Mouse (Mus musculus): Measurements from ENCODE around the gene Rap2a.

The Rap2a gene

GRCm38 (mm10) chr14:120477982-120478568 lies at the start of gene Rap2a:
Rap2a (plus strand) TSS chr14:120478444.
- DNase-seq (ENCODE audit: low read depth in 1 of 2, low spot score in 2 of 2), result peak; percentile 78 to 92

- no peak for DNase-seq (ENCODE audit: low read depth in 1 of 2, low spot score in 2 of 2)
Observed at GRCm38 (mm10) chr14:120428497-120428896, 49.7 kb upstream of the Rap2a start.

- no peak for DNase-seq (ENCODE audit: low read depth in 1 of 2, low spot score in 2 of 2)
Observed at GRCm38 (mm10) chr14:120432773-120433172, 45.5 kb upstream of the Rap2a start.

- peak in 1 of 2 experiments; percentile 16 for DNase-seq (ENCODE audit: low read depth in 1 of 2, low spot score in 2 of 2)
Observed at GRCm38 (mm10) chr14:120433931-120434398, 44.3 kb upstream of the Rap2a start.

GRCm38 (mm10) chr14:120434831-120435230 lies 43.4 kb upstream of the Rap2a start:
- no peak for DNase-seq (ENCODE audit: low read depth in 1 of 2, low spot score in 2 of 2)

DNA sequence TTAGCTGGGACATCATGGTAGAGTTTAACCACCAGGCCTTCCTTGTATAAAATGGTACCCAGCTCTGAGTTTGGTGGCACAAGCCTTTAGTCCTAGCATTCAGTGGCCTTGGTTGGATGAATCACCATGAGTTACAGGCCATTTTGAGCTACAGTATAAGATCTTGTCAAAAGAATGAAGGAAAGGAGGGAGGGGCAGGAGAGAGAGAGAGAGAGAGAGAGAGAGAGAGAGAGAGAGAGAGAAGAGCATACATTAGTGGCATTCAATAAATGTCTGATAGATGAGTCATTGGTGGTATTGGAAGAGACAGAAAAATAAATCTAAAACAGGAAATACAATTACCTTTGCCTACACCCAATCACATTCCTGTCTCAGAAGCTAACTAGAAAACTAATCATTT lies 37.5 kb upstream of the Rap2a start:
- DNase-seq (ENCODE audit: low read depth in 1 of 2, low spot score in 2 of 2), result no peak

DNA sequence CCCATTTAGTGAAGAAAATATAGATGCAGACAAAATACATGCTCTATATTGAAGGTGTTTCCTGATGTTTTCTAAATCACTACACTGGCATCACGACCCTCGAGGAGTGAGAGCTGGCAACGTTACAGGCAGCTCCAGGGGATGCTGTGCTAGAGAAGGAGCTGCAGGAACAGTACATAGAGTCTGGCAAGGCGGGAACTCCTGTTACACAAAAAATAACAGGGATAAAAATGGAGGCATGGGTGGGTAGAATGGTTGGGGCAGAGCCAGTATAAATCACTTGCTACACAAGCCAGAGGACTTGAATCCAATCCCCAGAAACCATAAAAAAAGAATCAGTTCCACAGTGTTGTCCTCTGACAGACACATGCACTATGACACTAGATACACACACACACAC lies 37.0 kb upstream of the Rap2a start:
- DNase-seq (ENCODE audit: low read depth in 1 of 2, low spot score in 2 of 2), result no peak

- no peak for DNase-seq (ENCODE audit: low read depth in 1 of 2, low spot score in 2 of 2)
Observed at GRCm38 (mm10) chr14:120441836-120442235, 36.4 kb upstream of the Rap2a start.

GRCm38 (mm10) chr14:120454221-120454620 lies 24.0 kb upstream of the Rap2a start:
- no peak for DNase-seq (ENCODE audit: low read depth in 1 of 2, low spot score in 2 of 2)

GRCm38 (mm10) chr14:120463938-120464727 lies 14.1 kb upstream of the Rap2a start:
- DNase-seq (ENCODE audit: low read depth in 1 of 2, low spot score in 2 of 2), result no peak

GRCm38 (mm10) chr14:120466816-120467215 lies 11.4 kb upstream of the Rap2a start:
- DNase-seq (ENCODE audit: low read depth in 1 of 2, low spot score in 2 of 2), result no peak

- DNase-seq (ENCODE audit: low read depth in 1 of 2, low spot score in 2 of 2), result no peak
Observed at GRCm38 (mm10) chr14:120469126-120469790, 9.0 kb upstream of the Rap2a start.

GRCm38 (mm10) chr14:120476186-120476697 lies 2.0 kb upstream of the Rap2a start:
- DNase-seq (ENCODE audit: low read depth in 1 of 2, low spot score in 2 of 2), result no peak

GRCm38 (mm10) chr14:120477288-120477981 lies 809 bp upstream of the Rap2a start:
- peak; percentile 90 to 96 for DNase-seq (ENCODE audit: low read depth in 1 of 2, low spot score in 2 of 2)

- DNase-seq (ENCODE audit: low read depth in 1 of 2, low spot score in 2 of 2), result peak in 1 of 2 experiments; percentile 8
Observed at GRCm38 (mm10) chr14:120478641-120479341, 547 bp downstream of the Rap2a start.

GRCm38 (mm10) chr14:120480341-120480900 lies 2.2 kb downstream of the Rap2a start:
- peak in 1 of 2 experiments; percentile 3 for DNase-seq (ENCODE audit: low read depth in 1 of 2, low spot score in 2 of 2)

DNA sequence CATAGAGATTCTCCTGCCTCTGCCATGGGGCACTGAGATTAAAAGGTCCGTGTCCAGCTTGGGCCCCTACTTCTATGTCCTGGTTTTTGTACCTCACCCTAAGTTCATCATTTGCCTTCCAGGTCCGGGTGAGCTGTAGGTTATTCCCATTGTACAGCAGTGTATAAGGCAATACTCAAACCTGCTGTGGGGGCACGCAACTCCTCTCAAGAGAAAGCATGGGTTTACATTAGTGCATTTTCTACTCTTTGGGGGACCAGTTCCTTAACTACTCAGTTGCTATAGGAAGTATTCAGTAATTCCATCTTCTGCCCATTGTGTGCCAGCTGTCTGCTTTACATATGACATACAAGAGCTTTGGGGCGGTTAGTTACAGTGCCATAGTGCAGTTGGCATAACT lies 2.7 kb downstream of the Rap2a start:
- DNase-seq (ENCODE audit: low read depth in 1 of 2, low spot score in 2 of 2), result no peak

DNA sequence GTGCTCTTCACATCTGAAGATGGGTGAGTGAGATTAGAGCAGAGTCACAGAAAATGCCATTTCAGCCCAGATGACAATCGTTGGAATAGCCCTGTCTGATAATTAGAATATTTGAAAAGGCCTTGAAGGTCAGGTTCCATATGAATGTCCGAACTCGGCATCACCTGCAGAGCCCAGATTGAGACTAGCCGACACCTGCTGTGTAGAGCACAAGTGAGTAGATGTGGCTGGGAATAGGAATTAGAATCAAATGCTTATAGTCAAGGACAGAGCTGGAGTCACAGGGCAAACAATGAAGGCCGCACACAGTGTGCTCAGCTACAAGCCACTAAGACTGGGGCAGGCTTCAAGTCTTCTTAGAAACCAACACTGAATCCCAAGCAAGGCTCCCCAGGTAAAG lies 6.3 kb downstream of the Rap2a start:
- DNase-seq (ENCODE audit: low read depth in 1 of 2, low spot score in 2 of 2), result no peak

- DNase-seq (ENCODE audit: low read depth in 1 of 2, low spot score in 2 of 2), result no peak
Observed at GRCm38 (mm10) chr14:120496284-120496683, 18.0 kb downstream of the Rap2a start.

- no peak for DNase-seq (ENCODE audit: low read depth in 1 of 2, low spot score in 2 of 2)
Observed at GRCm38 (mm10) chr14:120496827-120497226, 18.6 kb downstream of the Rap2a start.

Data from monocyte, adult 2 months (primary cell).